Mouse (Mus musculus) cerebellum, adult (tissue): Measurements from ENCODE around the gene Nup107.
"Not testable (repeated sequence)": the region's sequence is repeated elsewhere in the genome, so short reads cannot be mapped to it uniquely, and the experiment has no call there.

Experiments
- ATAC-seq: cut with Nextera tagmentation; 2 replicates; pipeline ENCODE4 v1.9.2; 2017; ENCODE audit warnings: mild to moderate bottlenecking, moderate library complexity, mixed read lengths; ENCODE audit not compliant: insufficient number of reproducible peaks, low FRiP score, low TSS enrichment

Gene Nup107

DNA sequence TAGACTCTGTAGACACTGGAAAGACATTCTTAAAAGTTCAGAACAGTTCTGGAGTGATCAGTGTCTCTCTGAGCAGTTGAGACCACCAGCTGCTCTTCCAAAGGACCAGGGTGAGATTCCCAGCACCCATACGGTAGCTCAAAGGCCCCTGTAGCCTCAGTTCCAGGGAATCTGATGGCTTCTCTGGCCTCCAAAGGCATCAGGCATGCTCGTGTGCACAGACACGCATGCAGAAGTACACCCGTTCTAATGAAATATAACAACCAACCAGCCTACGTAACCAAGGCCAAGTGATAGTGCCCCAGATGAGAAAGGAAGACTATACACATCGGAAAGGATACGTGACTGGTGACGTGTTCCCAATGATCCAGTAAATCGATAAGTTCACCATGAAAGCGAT is 52.3 kb downstream of the Nup107 start:
- no peak for ATAC-seq

DNA sequence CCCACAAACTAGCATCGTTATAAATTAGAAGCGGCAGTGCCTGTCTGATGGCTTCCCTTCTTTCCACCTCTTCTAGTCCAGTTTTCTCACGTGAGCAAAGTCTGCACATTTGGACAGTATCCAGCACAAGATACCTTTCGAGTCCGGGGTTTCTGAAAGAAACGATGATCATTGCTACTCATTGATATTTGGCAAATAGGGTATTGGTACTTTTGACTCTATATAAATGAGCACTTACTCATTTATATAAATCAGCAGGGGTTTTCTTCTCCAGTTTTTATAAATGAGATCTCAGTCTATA is 52.9 kb downstream of the Nup107 start:
- ATAC-seq, result no peak

DNA sequence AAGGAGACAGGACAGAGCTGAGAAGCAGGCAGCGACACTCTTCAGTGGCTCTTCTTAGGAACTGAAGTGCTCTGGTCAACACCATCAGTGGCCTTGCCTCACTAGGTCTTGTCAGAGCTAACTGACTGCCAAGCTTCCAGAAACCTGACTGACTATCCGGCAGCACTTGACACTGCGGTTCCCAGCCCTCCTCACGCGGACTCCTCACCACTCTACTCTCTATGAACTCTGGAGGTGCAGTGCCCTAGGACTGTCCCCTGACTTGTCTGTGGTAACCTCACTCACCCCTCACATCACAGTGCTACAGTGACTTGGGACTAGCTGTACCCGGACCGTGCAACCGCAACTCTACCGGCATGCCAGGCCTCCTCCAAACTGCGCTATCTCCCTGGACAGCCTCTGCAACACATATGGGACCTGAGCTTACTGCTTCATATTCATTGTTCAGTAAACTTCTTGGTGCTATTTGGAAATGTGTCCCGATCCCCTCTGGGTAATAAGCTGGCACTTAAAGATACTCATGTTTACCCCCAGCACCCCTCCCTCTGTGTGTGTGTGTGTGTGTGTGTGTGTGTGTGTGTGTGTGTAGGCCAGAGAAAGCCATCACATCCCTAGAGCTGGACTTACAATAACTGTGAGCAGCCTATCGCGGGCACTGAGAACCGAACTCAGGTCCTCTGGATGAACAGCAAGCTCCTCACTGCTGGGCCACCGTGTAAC is 53.4 kb downstream of the Nup107 start:
- no peak for ATAC-seq

DNA sequence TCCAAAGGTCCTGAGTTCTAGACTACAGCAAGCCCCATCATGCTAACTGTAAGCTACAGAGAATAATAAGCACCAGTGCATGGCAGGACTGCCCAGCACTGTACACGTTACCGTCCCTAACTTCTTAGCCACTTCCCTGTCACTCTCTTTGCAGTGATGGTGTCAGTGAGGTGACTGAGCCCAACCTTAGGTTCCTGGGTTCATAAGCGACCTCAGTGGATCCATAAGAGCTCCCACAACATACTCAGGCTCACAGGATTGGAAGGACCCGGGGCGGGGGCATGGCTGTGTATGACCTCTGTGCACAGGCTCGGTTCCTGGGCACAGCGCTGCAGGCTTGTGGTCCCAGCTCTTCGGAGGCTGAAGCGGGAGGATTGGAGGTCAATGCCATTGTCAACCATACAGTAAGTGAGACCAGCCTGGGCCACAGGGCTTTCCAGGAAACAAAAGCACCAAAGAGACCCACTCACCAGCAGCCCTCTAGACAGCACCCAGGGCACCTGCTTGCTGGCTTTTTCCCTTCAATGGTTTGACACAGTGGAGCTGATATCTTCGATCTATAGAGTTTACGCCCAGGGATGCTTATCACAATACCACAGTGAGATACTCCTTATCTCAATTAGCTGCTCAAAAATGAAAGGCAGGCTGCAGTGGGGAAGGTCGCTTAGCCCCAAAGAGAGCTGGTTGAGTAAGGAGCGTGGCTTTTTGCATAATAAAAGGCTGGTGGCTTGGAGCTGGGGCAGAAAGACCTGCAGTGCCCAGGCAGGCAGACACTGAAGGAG is 54.2 kb downstream of the Nup107 start:
- no peak for ATAC-seq

DNA sequence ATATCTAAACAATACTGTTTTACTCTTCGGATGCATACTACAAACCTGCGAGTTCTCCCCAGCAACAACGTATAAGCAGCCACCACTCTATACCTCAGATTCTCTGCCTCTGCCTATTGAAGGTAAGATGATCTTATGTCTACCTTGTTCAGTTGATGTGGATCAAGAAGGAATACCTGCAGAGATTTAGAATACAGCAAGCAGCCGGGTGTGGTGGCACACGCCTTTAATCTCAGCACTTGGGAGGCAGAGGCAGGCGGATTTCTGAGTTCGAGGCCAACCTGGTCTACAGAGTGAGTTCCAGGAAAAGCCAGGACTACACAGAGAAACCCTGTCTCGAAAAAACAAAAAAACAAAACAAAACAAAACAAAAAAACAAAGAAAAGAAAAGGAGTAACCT is 55.0 kb downstream of the Nup107 start:
- not testable (repeated sequence) for ATAC-seq

DNA sequence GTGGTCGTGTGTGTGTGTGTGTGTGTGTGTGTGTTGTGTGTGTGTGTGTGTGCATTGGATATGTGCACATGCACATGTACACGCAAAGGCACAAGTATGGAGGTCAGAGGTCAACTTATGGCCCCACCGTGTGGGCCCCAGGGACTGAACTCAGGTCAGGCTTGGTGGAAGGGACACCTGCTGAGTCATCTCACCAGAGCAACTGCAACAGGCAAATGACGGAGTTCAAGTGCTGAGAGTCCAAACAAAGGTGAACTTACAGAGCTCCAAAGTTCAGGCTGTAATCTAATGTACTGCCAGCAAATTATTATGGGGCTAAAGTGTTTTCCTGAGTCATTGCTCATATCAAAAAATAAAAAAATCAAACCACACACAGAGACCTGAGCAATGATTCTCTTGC is 55.4 kb downstream of the Nup107 start:
- no peak for ATAC-seq

DNA sequence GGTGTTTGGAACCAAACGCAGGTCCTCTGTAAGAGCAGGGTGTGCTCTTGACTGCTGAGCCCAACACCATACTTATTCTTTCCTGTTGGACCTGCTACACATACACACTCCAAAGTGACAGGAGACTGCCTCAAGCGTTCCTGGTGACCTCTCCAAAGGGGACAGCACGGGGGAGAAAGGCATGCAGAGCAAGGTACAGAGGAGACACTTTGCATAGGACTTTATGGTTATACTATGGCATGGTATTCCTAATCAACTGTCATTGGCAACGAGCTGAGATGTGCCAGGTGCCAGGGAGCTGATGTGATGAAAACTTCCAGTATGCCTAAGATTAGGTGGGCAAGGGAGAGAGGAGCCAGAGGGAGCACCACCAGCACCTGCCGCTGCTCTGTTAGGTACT is 55.9 kb downstream of the Nup107 start:
- ATAC-seq, result no peak

DNA sequence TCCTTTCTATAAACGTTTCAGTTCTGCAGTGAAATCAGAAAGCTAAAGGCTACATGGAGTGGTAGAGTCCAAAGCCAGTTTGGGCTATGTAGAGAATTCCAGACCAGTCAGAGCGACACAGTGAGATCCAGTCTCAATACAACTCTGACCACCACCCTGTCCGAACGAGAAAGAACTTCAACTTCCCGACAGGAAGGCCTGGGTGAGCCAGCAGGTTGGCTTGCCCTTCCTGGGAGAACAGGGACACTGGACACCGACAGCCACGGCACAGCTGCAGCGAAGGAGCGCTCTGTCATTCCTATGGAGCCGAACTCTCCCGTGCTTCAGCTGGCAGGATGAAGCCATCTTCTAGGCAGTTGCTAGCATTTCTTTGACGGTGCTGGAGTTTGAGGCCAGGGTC is 57.1 kb downstream of the Nup107 start:
- not testable (repeated sequence) for ATAC-seq

DNA sequence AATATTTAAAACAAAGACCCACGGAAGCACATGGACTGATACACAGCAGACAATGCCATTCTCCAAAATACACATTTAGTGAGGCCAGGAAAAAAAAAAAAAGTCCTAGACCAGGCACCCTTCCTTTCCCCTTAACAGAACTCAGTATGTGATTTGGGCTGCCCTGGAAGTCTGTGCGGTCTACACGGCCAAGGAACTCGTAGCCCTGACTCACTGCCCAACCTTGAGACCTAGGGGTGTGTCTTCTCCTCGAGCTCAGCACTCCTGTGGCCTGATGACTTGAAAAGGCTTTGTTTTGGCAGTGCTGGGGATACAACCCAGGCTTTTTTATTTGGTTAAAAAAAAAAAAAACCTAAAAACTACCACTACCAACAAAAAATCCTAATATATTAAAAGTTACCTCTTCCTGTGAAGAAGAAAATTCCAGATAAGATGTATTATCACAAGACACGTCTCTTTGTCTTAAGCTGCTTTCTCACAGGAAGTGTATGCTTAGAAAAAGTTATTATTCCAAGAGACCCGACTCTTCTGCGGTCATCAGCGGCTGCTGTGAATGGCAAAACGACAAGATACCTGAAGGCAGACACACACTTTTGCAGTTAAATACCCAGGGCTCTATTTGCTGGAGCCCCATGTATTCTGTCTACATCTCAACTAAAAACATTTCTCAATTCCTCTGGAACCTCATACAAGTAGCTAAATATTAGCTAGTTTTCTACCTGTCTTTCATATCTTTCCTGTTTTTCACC is 58.2 kb downstream of the Nup107 start:
- ATAC-seq, result not testable (repeated sequence)

DNA sequence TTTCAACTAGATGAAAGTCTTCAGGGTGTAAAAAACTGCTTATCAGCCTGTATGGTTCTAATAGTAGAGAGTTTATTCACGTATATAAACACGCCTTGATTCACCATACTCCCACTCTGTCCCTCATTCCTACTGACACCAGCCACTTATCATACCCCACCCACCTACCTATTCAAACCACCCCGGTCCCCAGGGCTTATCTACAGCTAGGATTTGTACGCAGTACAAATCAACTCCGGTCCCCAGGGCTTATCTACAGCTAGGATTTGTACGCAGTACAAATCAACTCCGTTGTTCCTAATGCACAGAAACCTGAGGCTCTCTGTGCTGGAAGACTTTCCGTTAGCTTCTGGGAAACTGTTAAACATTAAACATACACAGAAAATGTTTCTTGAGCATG is 58.9 kb downstream of the Nup107 start:
- not testable (repeated sequence) for ATAC-seq

DNA sequence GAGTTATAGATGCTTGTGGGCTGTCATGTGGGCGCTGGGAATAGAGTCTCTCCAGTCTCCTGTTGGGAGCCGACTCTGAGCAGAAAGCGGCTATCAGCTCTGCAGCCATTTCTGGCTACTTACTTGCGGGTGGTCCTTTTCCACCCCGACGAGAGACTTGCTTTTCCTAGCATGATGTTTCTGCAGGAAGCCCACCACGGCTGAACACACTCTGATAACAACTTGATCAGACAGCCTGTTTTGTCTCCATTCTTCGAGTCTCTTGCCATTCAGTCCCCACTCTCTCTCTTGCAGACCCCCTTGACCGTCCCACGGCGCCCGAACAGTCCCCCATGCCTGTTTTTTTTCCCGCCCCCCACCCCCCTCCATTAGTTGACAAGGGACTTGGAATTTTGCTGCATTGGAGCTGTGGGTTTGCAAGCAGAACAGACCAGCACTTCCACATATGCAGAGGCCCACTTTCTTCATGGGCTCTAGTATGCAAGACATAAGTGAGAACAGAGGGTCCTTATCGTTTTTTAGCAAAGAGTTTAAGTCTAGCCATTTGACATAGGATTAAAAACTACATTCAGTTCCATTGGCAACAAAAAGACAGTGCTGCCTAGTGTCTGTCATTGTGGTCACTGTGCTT is 59.4 kb downstream of the Nup107 start:
- no peak for ATAC-seq

DNA sequence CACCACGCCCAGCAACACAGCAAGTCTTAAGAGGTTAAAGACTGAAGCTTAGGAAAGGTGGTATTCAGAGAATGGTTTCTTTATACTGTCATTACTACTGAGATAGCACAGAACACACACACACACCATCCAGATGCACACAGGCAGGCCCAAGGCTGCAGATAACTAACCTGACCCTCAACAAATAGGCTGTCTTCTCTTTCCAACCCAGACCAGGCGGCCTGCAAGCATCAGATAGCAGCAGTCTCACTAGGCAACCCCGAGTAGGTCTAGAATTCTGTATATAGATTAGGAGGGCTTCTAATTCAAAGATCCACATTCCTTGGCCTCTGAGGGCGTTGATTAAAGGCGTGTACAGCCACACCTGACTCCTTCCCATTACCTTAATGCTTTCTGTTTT is 60.3 kb downstream of the Nup107 start:
- ATAC-seq, result no peak

DNA sequence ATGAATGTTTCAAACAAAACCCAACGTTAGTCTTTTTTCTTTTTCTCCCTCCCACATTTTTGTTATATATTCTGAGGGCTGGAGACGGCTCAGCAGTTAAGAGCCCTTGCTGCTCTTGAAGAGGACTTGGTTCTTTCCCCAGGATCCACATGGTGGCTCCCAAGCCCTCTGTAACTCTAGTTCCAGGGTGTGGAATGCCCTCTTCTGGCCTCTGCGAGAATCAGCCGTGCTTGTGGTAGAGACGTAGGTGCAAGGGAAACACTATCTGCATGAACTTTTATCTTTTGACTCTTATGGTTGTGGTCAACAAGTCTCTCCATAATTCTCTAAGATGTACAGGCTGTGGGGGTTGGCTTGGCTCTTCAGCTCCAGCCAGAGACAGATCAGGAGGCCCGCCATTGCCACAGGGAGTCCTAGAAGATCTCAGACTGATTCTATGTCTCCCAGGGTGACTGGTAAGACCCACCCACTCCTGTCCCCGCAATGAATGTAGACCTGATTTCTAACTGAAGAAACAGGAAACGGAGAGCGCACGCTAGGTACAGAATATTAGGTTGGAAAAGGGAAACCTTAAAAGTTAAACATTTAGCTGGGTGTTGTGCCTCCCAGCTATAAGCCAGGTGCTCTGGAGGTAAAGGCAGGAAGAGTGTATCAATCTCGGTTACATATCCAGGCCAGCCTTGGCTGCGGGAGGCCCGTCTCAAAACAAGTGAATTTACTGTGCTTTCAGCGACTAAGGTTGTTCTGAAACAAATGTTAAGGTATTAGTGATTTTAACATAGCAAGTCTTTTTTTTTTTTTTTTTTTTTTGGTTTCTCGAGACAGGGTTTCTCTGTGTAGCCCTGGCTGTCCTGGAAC is 61.0 kb downstream of the Nup107 start:
- peak; percentile 63; the same call in 1 of the 2 replicates for ATAC-seq

DNA sequence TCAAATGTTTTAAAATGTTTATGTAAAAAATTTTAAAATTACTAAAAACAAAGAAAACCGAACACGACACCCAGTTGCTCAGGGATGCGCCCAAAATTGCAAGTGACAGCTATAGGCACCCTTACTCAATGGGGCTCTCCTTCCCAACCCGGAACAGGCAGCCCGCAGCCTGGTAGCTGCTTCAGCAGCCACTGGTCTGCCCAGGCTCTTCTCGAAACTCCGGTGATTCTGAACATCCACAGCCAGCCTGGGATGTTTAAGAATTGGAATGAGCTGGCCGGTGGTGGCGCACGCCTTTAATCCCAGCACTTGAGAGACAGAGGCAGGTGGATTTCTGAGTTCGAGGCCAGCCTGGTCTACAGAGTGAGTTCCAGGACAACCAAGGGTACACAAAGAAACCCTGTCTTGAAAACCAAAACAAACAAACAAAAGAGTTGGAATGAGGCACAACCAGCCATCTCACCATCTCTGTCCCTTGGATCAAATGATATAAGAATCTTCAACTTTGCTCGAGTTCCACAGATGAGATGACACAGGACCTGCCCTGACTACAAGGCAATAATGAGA is 61.8 kb downstream of the Nup107 start:
- ATAC-seq, result no peak

DNA sequence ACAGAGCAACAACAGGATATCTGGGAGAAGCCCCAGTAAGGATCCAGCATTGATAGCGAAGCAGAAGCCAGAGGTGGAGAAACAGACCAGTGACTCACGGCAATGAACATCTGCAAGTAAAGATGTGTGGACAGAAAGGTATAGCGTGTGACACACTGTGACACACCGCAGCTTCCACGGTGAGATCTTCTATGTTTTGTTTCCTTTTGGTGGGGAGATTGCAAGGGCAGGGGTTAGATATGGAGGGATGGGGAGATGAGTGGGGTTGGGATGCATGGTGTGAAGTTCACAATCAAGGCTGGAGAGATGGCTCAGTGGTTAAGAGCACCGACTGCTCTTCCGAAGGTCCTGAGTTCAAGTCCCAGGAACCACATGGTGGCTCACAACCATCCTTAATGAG is 62.4 kb downstream of the Nup107 start:
- ATAC-seq, result no peak

DNA sequence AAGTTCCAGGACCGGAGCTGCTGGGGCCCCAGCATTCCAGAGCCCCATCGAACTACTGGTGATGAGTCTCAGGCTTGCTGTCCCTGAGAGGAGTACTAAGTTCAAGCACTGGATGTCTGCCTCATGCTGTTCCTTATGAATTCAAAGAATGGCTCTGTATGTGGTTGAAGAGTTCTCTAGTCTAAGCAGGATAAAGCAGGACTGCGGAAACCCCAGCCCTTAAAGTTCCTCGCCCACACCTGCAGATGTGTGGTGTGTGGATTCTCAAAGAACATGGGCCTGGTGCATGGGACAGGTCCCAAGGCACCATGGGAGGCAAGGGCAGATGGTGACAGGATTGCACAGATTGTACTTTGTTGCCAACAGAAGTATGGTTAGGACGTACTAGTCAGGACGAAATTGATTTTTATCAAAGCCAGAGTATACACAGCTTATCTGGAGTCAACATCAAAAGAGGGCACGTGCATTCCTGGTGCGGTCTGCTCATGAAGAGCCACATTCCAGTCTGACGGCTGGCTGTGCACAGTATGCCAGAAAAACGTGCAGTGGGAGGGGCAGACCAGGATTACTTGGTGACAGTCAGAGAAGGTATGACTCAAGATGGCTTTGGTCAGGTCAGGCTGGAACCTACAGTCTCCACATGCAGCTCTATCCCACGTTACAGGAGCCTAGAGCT is 63.2 kb downstream of the Nup107 start:
- no peak for ATAC-seq

DNA sequence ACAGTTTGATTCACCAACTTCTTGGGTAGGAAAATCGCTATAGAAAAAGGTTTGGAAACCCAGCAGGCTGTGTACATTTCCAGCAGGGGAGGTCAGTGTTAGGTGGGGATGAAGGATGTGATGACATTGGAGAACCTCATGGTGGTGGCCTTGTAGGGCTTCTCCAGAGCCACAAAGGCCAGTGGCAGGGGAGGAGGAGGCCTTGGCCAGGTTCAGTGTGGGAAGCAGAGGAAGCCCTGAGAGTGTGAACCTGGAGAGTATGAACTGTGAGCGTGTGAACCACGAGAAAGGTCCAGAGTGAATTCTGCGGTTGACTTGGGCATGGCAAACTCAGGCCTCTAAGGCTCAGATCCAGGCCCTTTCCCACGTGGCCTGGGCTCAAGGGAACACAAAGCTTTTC is 63.9 kb downstream of the Nup107 start:
- no peak for ATAC-seq

DNA sequence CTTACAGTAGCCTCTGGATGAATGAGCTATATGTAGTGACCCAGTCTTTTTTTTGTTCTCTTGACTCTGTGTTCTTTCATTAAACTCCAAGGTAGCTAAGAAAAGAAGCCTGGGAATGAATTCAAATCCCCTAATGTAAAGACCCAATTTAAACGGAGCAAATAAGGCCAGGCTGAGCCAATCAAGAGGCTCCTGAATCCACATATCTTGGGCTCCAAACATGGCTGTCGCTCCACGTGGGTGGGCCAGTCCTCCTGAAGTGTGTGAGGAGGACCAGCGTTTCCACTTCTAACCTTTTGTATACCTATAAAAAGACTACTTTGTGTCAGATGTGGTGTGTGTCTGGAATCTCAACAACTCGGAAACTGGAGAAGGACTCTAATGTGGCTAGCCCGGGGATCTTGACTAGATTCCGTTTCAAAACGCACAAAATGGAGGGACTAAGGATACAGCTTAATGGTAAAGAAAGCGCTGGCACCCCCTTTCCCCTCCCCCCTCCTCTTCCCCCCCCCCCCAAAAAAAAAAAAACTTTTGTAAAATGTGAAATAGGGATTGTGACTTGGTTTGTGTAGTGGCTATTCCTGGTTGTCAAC is 64.9 kb downstream of the Nup107 start:
- ATAC-seq, result no peak

DNA sequence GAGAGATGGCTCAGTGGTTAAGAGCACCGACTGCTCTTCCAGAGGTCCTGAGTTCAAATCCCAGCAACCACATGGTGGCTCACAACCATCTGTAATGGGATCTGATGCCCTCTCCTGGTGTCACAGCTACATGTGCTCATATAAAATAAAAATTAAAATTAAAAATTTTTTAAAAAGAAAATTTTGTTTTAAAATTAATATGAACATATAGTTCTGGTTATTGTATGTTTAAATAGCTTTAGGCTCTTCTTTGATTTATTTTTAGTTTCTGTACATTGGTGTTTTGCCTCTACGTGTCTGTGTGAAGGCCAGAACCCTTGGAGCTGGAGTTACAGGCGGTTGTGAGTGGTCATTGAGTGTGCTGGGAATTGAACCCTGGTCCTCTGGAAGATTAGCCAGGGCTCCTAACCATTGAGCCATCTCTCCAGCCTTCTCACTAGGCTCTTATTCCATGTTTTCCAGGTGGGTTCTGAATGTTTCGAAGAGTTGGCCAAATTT is 65.6 kb downstream of the Nup107 start:
- no peak for ATAC-seq
